Mouse (Mus musculus): ENCODE data around the gene Hmgb2. TPM values are rescaled to one million over a fixed set of nuclear protein-coding genes. Genes with fewer than 3 reads are reported as not detected.

Hmgb2 gene
- total and polyA plus RNA-seq, 2 experiments from 2014 or later, result 27.8 to 74.8 TPM

GRCm38 (mm10) chr8:57528036-57528435 is 16.3 kb downstream of the Hmgb2 start:
- Histone ChIP-seq H3K9ac (no peak overlapping the region), H3K4me3 (ENCODE audit: low read depth, low read length) (no peak overlapping the region), H3K27me3 (ENCODE audit: insufficient read depth, low read length) (no peaks in the 10 kb centered on the region), H3K4me2 (ENCODE audit: low read depth) (no peak overlapping the region), H3K36me3 (ENCODE audit: insufficient read depth) (no peaks in the 10 kb centered on the region), H3K9me3 (ENCODE audit: low read length) (no peaks in the 10 kb centered on the region), H3K27ac (ENCODE audit: low read depth, low read length) (no peak overlapping the region), H3K4me1 (ENCODE audit: insufficient read depth) (no peaks in the 10 kb centered on the region)
- no peak for TF ChIP-seq CTCF (IDR thresholded peaks at IDR 0.05; ENCODE audit: low read depth)
- WGBS, result 87% methylated on average over 1 of the region's 1 CpGs
- DNase-seq (no peak), ATAC-seq (no peak)

- Histone ChIP-seq H3K27me3 (ENCODE audit: insufficient read depth, low read length) (no peaks in the 10 kb centered on the region), H3K4me2 (ENCODE audit: low read depth) (no peak overlapping the region; the same call in 1 of the 2 replicates), H3K4me3 (ENCODE audit: low read depth, low read length) (no peak overlapping the region), H3K4me1 (ENCODE audit: insufficient read depth) (no peaks in the 10 kb centered on the region), H3K9me3 (ENCODE audit: low read length) (no peaks in the 10 kb centered on the region), H3K27ac (ENCODE audit: low read depth, low read length) (no peak overlapping the region), H3K36me3 (ENCODE audit: insufficient read depth) (peaks cover 7% of the 10 kb centered on the region; the same call in 1 of the 2 replicates), H3K9ac (no peak overlapping the region)
- no peak for DNase-seq
- no peak for ATAC-seq
- WGBS, result 87% methylated on average over 13 of the region's 13 CpGs
- no peak for TF ChIP-seq CTCF (IDR thresholded peaks at IDR 0.05; ENCODE audit: low read depth)
Observed at GRCm38 (mm10) chr8:57530238-57530637, 18.5 kb downstream of the Hmgb2 start.

GRCm38 (mm10) chr8:57530666-57531349 is 19.1 kb downstream of the Hmgb2 start:
- H3K4me1 ChIP-seq (ENCODE audit: insufficient read depth), result no peaks in the 10 kb centered on the region
- no peak overlapping the region for H3K9ac ChIP-seq
- WGBS, result 27% methylated on average over 15 of the region's 15 CpGs
- H3K27ac ChIP-seq (ENCODE audit: low read depth, low read length), result no peak overlapping the region
- peak; percentile 90 for TF ChIP-seq CTCF (IDR thresholded peaks at IDR 0.05; ENCODE audit: low read depth)
- no peaks in the 10 kb centered on the region for H3K9me3 ChIP-seq (ENCODE audit: low read length)
- H3K4me2 ChIP-seq (ENCODE audit: low read depth), result peak overlapping the region; percentile 26
- no peak overlapping the region for H3K4me3 ChIP-seq (ENCODE audit: low read depth, low read length)
- no peaks in the 10 kb centered on the region for H3K27me3 ChIP-seq (ENCODE audit: insufficient read depth, low read length)
- H3K36me3 ChIP-seq (ENCODE audit: insufficient read depth), result peaks cover 12% of the 10 kb centered on the region; the same call in 1 of the 2 replicates
- ATAC-seq, result peak; percentile 76
- DNase-seq, result peak; percentile 87

GRCm38 (mm10) chr8:57532223-57532622 is 20.5 kb downstream of the Hmgb2 start:
- Histone ChIP-seq H3K9ac (no peak overlapping the region), H3K27me3 (ENCODE audit: insufficient read depth, low read length) (no peaks in the 10 kb centered on the region), H3K4me1 (ENCODE audit: insufficient read depth) (no peaks in the 10 kb centered on the region), H3K4me3 (ENCODE audit: low read depth, low read length) (no peak overlapping the region), H3K9me3 (ENCODE audit: low read length) (no peaks in the 10 kb centered on the region), H3K27ac (ENCODE audit: low read depth, low read length) (no peak overlapping the region), H3K4me2 (ENCODE audit: low read depth) (no peak overlapping the region), H3K36me3 (ENCODE audit: insufficient read depth) (peaks cover 17% of the 10 kb centered on the region; the same call in 1 of the 2 replicates)
- ATAC-seq (no peak), DNase-seq (peak; percentile 58)
- WGBS, result 55% methylated on average over 2 of the region's 2 CpGs
- peak; percentile 65 for TF ChIP-seq CTCF (IDR thresholded peaks at IDR 0.05; ENCODE audit: low read depth)

- ATAC-seq, result no peak
Observed at GRCm38 (mm10) chr8:57533106-57533505, 21.4 kb downstream of the Hmgb2 start.

GRCm38 (mm10) chr8:57534495-57534894 is 22.8 kb downstream of the Hmgb2 start:
- Histone ChIP-seq H3K4me2 (ENCODE audit: low read depth) (no peak overlapping the region), H3K36me3 (ENCODE audit: insufficient read depth) (peaks cover 17% of the 10 kb centered on the region; the same call in 1 of the 2 replicates), H3K4me1 (ENCODE audit: insufficient read depth) (no peaks in the 10 kb centered on the region), H3K9me3 (ENCODE audit: low read length) (no peaks in the 10 kb centered on the region), H3K27me3 (ENCODE audit: insufficient read depth, low read length) (no peaks in the 10 kb centered on the region), H3K9ac (no peak overlapping the region), H3K27ac (ENCODE audit: low read depth, low read length) (no peak overlapping the region), H3K4me3 (ENCODE audit: low read depth, low read length) (no peak overlapping the region)
- TF ChIP-seq CTCF (IDR thresholded peaks at IDR 0.05; ENCODE audit: low read depth), result no peak
- 83% methylated on average over 4 of the region's 4 CpGs for WGBS
- ATAC-seq (no peak), DNase-seq (no peak)

More at GRCm38 (mm10) chr8:57533106-57533505, 21.4 kb downstream of the Hmgb2 start:
- Histone ChIP-seq H3K9ac (no peak overlapping the region), H3K4me2 (ENCODE audit: low read depth) (no peak overlapping the region), H3K4me1 (ENCODE audit: insufficient read depth) (no peaks in the 10 kb centered on the region), H3K4me3 (ENCODE audit: low read depth, low read length) (no peak overlapping the region), H3K27ac (ENCODE audit: low read depth, low read length) (no peak overlapping the region), H3K9me3 (ENCODE audit: low read length) (no peaks in the 10 kb centered on the region), H3K36me3 (ENCODE audit: insufficient read depth) (peaks cover 17% of the 10 kb centered on the region; the same call in 1 of the 2 replicates), H3K27me3 (ENCODE audit: insufficient read depth, low read length) (no peaks in the 10 kb centered on the region)
- TF ChIP-seq CTCF (IDR thresholded peaks at IDR 0.05; ENCODE audit: low read depth), result no peak
- WGBS, result 95% methylated on average over 4 of the region's 4 CpGs
- DNase-seq, result no peak

GRCm38 (mm10) chr8:57536167-57536566 is 24.5 kb downstream of the Hmgb2 start:
- H3K4me1 ChIP-seq (ENCODE audit: insufficient read depth), result no peaks in the 10 kb centered on the region
- H3K36me3 ChIP-seq (ENCODE audit: insufficient read depth), result peaks cover 17% of the 10 kb centered on the region; the same call in 1 of the 2 replicates
- DNase-seq (no peak), ATAC-seq (no peak)
- no peaks in the 10 kb centered on the region for H3K27me3 ChIP-seq (ENCODE audit: insufficient read depth, low read length)
- no peak overlapping the region for H3K4me3 ChIP-seq (ENCODE audit: low read depth, low read length)
- H3K9me3 ChIP-seq (ENCODE audit: low read length), result no peaks in the 10 kb centered on the region
- WGBS, result 92% methylated on average over 6 of the region's 6 CpGs
- TF ChIP-seq CTCF (IDR thresholded peaks at IDR 0.05; ENCODE audit: low read depth), result no peak
- H3K4me2 ChIP-seq (ENCODE audit: low read depth), result no peak overlapping the region
- no peak overlapping the region for H3K27ac ChIP-seq (ENCODE audit: low read depth, low read length)
- no peak overlapping the region for H3K9ac ChIP-seq
